Mouse (Mus musculus): ENCODE measurements around the gene Cenpl.

- no peak for TF ChIP-seq CTCF (IDR thresholded peaks at IDR 0.05; ENCODE audit: extremely low read depth, insufficient read length, insufficient replicate concordance, low read depth, low read length)
- TF ChIP-seq POLR2A (IDR thresholded peaks at IDR 0.05; ENCODE audit: low read depth, low read length): no peak
These were observed 38.2 kb upstream of the Cenpl start for GRCm38 (mm10) chr1:161032345-161032744.
